Mouse (Mus musculus): Measurements from ENCODE around the gene Kcna6. TPM values are rescaled to one million over a fixed set of nuclear protein-coding genes. Genes with fewer than 3 reads are reported as not detected.

Gene Kcna6
- 1.2 and 1.4 TPM in 2 replicates for polyA plus RNA-seq (2014; fragmentation: Nextera tagmentation; extraction: Ambion mirVana)

- H3K9me3 ChIP-seq (ENCODE audit: control insufficient read depth, low read length) = no peaks in the 10 kb centered on the region
- 7% methylated on average over 36 of the region's 36 CpGs for WGBS
- 0 out of 2 replicates have a peak within 1 kb of the TSS, but pooled peaks have one; percentile 14 for H3K9ac ChIP-seq (ENCODE audit: low read depth, low read length)
- ATAC-seq (replicated peaks; ENCODE audit: low FRiP score) = no peak
- peak within 1 kb of the TSS; percentile 69 for H3K4me2 ChIP-seq
- H3K36me3 ChIP-seq (ENCODE audit: control insufficient read depth, insufficient read depth, low read length) = no peaks in the 10 kb centered on the region
- peaks cover 43% of the 10 kb centered on the region for H3K27me3 ChIP-seq (replicated peaks; ENCODE audit: control insufficient read depth, insufficient read depth, low read length)
- H3K4me1 ChIP-seq (replicated peaks; ENCODE audit: control insufficient read depth, insufficient read depth, low read length) = no peaks in the 10 kb centered on the region
- H3K4me3 ChIP-seq (ENCODE audit: low read depth, low read length) = peak within 1 kb of the TSS; percentile 45
- H3K27ac ChIP-seq (ENCODE audit: low read depth, low read length) = no peak within 1 kb of the TSS
- DNase-seq (ENCODE audit: low spot score) = peak; percentile 48
Measured at GRCm38 (mm10) chr6:126740211-126741142, at the start of gene Kcna6. TSS of gene Kcna6 (minus strand) at chr6:126740674.

- no peaks in the 10 kb centered on the region; the same call in 1 of the 2 replicates for H3K27me3 ChIP-seq (replicated peaks; ENCODE audit: control insufficient read depth, insufficient read depth, low read length)
- H3K4me1 ChIP-seq (replicated peaks; ENCODE audit: control insufficient read depth, insufficient read depth, low read length) = no peaks in the 10 kb centered on the region
- DNase-seq (ENCODE audit: low spot score) (no peak), ATAC-seq (replicated peaks; ENCODE audit: low FRiP score) (no peak)
- H3K9me3 ChIP-seq (ENCODE audit: control insufficient read depth, low read length) = no peaks in the 10 kb centered on the region
- no peak overlapping the region for H3K4me3 ChIP-seq (ENCODE audit: low read depth, low read length)
- H3K9ac ChIP-seq (ENCODE audit: low read depth, low read length) = no peak overlapping the region
- WGBS = 71% methylated on average over 8 of the region's 8 CpGs
- H3K4me2 ChIP-seq = no peak overlapping the region
- H3K36me3 ChIP-seq (ENCODE audit: control insufficient read depth, insufficient read depth, low read length) = no peaks in the 10 kb centered on the region
- no peak overlapping the region for H3K27ac ChIP-seq (ENCODE audit: low read depth, low read length)
Measured at GRCm38 (mm10) chr6:126788863-126789262, 48.4 kb upstream of the Kcna6 start.

- WGBS = 59% methylated on average over 5 of the region's 5 CpGs
- no peak overlapping the region for H3K4me2 ChIP-seq
Measured at GRCm38 (mm10) chr6:126784206-126784605, 43.7 kb upstream of the Kcna6 start.

GRCm38 (mm10) chr6:126783651-126784066, 43.2 kb upstream of the Kcna6 start:
- Histone ChIP-seq H3K4me3 (ENCODE audit: low read depth, low read length) (no peak overlapping the region), H3K9ac (ENCODE audit: low read depth, low read length) (no peak overlapping the region), H3K27ac (ENCODE audit: low read depth, low read length) (no peak overlapping the region), H3K36me3 (ENCODE audit: control insufficient read depth, insufficient read depth, low read length) (no peaks in the 10 kb centered on the region), H3K4me1 (replicated peaks; ENCODE audit: control insufficient read depth, insufficient read depth, low read length) (no peaks in the 10 kb centered on the region), H3K4me2 (no peak overlapping the region), H3K27me3 (replicated peaks; ENCODE audit: control insufficient read depth, insufficient read depth, low read length) (no peaks in the 10 kb centered on the region; the same call in 1 of the 2 replicates), H3K9me3 (ENCODE audit: control insufficient read depth, low read length) (no peaks in the 10 kb centered on the region)
- DNase-seq (ENCODE audit: low spot score) = no peak
- ATAC-seq (replicated peaks; ENCODE audit: low FRiP score) = no peak
- 49% methylated on average over 10 of the region's 10 CpGs for WGBS

More at GRCm38 (mm10) chr6:126784206-126784605, 43.7 kb upstream of the Kcna6 start:
- no peak overlapping the region for H3K27ac ChIP-seq (ENCODE audit: low read depth, low read length)
- H3K4me1 ChIP-seq (replicated peaks; ENCODE audit: control insufficient read depth, insufficient read depth, low read length) = no peaks in the 10 kb centered on the region
- H3K9ac ChIP-seq (ENCODE audit: low read depth, low read length) = no peak overlapping the region
- no peaks in the 10 kb centered on the region; the same call in 1 of the 2 replicates for H3K27me3 ChIP-seq (replicated peaks; ENCODE audit: control insufficient read depth, insufficient read depth, low read length)
- ATAC-seq (replicated peaks; ENCODE audit: low FRiP score) (no peak), DNase-seq (ENCODE audit: low spot score) (no peak)
- no peak overlapping the region for H3K4me3 ChIP-seq (ENCODE audit: low read depth, low read length)
- no peaks in the 10 kb centered on the region for H3K9me3 ChIP-seq (ENCODE audit: control insufficient read depth, low read length)
- no peaks in the 10 kb centered on the region for H3K36me3 ChIP-seq (ENCODE audit: control insufficient read depth, insufficient read depth, low read length)

GRCm38 (mm10) chr6:126783056-126783455, 42.6 kb upstream of the Kcna6 start:
- Histone ChIP-seq H3K27me3 (replicated peaks; ENCODE audit: control insufficient read depth, insufficient read depth, low read length) (no peaks in the 10 kb centered on the region; the same call in 1 of the 2 replicates), H3K4me2 (no peak overlapping the region), H3K9ac (ENCODE audit: low read depth, low read length) (no peak overlapping the region), H3K27ac (ENCODE audit: low read depth, low read length) (no peak overlapping the region), H3K36me3 (ENCODE audit: control insufficient read depth, insufficient read depth, low read length) (no peaks in the 10 kb centered on the region), H3K4me3 (ENCODE audit: low read depth, low read length) (no peak overlapping the region), H3K9me3 (ENCODE audit: control insufficient read depth, low read length) (no peaks in the 10 kb centered on the region), H3K4me1 (replicated peaks; ENCODE audit: control insufficient read depth, insufficient read depth, low read length) (no peaks in the 10 kb centered on the region)
- ATAC-seq (replicated peaks; ENCODE audit: low FRiP score) (no peak), DNase-seq (ENCODE audit: low spot score) (no peak)
- 89% methylated on average over 1 of the region's 1 CpGs for WGBS

GRCm38 (mm10) chr6:126777889-126778288, 37.4 kb upstream of the Kcna6 start:
- WGBS = 68% methylated on average over 6 of the region's 6 CpGs
- Histone ChIP-seq H3K4me3 (ENCODE audit: low read depth, low read length) (no peak overlapping the region), H3K4me1 (replicated peaks; ENCODE audit: control insufficient read depth, insufficient read depth, low read length) (no peaks in the 10 kb centered on the region), H3K27ac (ENCODE audit: low read depth, low read length) (no peak overlapping the region), H3K4me2 (no peak overlapping the region), H3K9ac (ENCODE audit: low read depth, low read length) (no peak overlapping the region), H3K9me3 (ENCODE audit: control insufficient read depth, low read length) (no peaks in the 10 kb centered on the region), H3K36me3 (ENCODE audit: control insufficient read depth, insufficient read depth, low read length) (no peaks in the 10 kb centered on the region), H3K27me3 (replicated peaks; ENCODE audit: control insufficient read depth, insufficient read depth, low read length) (0 out of 2 replicates have a peak, but pooled peaks cover 3% of the 10 kb centered on the region)
- DNase-seq (ENCODE audit: low spot score) (no peak), ATAC-seq (replicated peaks; ENCODE audit: low FRiP score) (no peak)

- Histone ChIP-seq H3K4me3 (ENCODE audit: low read depth, low read length) (no peak overlapping the region), H3K4me2 (no peak overlapping the region), H3K27me3 (replicated peaks; ENCODE audit: control insufficient read depth, insufficient read depth, low read length) (0 out of 2 replicates have a peak, but pooled peaks cover 3% of the 10 kb centered on the region), H3K4me1 (replicated peaks; ENCODE audit: control insufficient read depth, insufficient read depth, low read length) (no peaks in the 10 kb centered on the region), H3K9ac (ENCODE audit: low read depth, low read length) (no peak overlapping the region), H3K9me3 (ENCODE audit: control insufficient read depth, low read length) (no peaks in the 10 kb centered on the region), H3K36me3 (ENCODE audit: control insufficient read depth, insufficient read depth, low read length) (no peaks in the 10 kb centered on the region), H3K27ac (ENCODE audit: low read depth, low read length) (no peak overlapping the region)
- WGBS = 48% methylated on average over 4 of the region's 4 CpGs
- ATAC-seq (replicated peaks; ENCODE audit: low FRiP score) = 0 out of 2 replicates have a peak, but pooled peaks have one; percentile 31
- DNase-seq (ENCODE audit: low spot score) = no peak
Measured at GRCm38 (mm10) chr6:126773873-126774272, 33.4 kb upstream of the Kcna6 start.

GRCm38 (mm10) chr6:126772326-126772725, 31.9 kb upstream of the Kcna6 start:
- Histone ChIP-seq H3K4me3 (ENCODE audit: low read depth, low read length) (no peak overlapping the region), H3K4me2 (no peak overlapping the region), H3K9ac (ENCODE audit: low read depth, low read length) (no peak overlapping the region), H3K27ac (ENCODE audit: low read depth, low read length) (no peak overlapping the region), H3K27me3 (replicated peaks; ENCODE audit: control insufficient read depth, insufficient read depth, low read length) (0 out of 2 replicates have a peak, but pooled peaks cover 3% of the 10 kb centered on the region), H3K9me3 (ENCODE audit: control insufficient read depth, low read length) (no peaks in the 10 kb centered on the region), H3K36me3 (ENCODE audit: control insufficient read depth, insufficient read depth, low read length) (no peaks in the 10 kb centered on the region), H3K4me1 (replicated peaks; ENCODE audit: control insufficient read depth, insufficient read depth, low read length) (no peaks in the 10 kb centered on the region)
- ATAC-seq (replicated peaks; ENCODE audit: low FRiP score) (no peak), DNase-seq (ENCODE audit: low spot score) (no peak)
- WGBS = 64% methylated on average over 4 of the region's 4 CpGs

Data from liver, embryonic 11.5 days (tissue).